In genomic region chr10:22653820-22654219, GRCm38 (mm10) we compare ENCODE assay signal across 26 mouse cellular contexts. TPM values are rescaled to one million over a fixed set of nuclear protein-coding genes. Genes with fewer than 3 reads are reported as not detected.
DNase-seq lines count a peak whose midpoint lies in the region; ATAC-seq and TF ChIP-seq lines count a peak whose summit lies in the region.
"Had no signal": no experiment of that assay in that cellular context is flagged by ENCODE, and none has a peak within 500 bp of the region (broad histone marks: within the 10 kb centered on the region; RNA-seq: fewer than 3 reads in every experiment).

No protein-coding gene starts in this region.

- H3K27me3 ChIP-seq in intestine, embryonic 14.5 days (replicated peaks; ENCODE audit: control insufficient read depth, insufficient read depth, low read length) = no peaks in the 10 kb centered on the region
- H3K27me3 ChIP-seq in intestine, postnatal 0 days (replicated peaks; ENCODE audit: control insufficient read depth, insufficient read depth, low read length) = no peaks in the 10 kb centered on the region
- no peaks in the 10 kb centered on the region for H3K27me3 ChIP-seq in kidney, embryonic 16.5 days (ENCODE audit: insufficient read depth, low read length)
- H3K27me3 ChIP-seq in limb, embryonic 13.5 days = no peaks in the 10 kb centered on the region
- H3K27me3 ChIP-seq in limb, embryonic 10.5 days (ENCODE audit: low read depth, poor library complexity, severe bottlenecking) = no peaks in the 10 kb centered on the region
- H3K27me3 ChIP-seq: forebrain, embryonic 13.5 days; heart, embryonic 12.5 days; heart, embryonic 15.5 days; hindbrain, embryonic 13.5 days had no signal

- H3K4me3 ChIP-seq in intestine, embryonic 14.5 days (ENCODE audit: low read depth, low read length) = no peak overlapping the region
- H3K4me3 ChIP-seq in intestine, postnatal 0 days (ENCODE audit: low read depth, low read length) = no peak overlapping the region
- no peak overlapping the region for H3K4me3 ChIP-seq in kidney, embryonic 16.5 days (ENCODE audit: low read length)
- H3K4me3 ChIP-seq in limb, embryonic 13.5 days = no peak overlapping the region
- no peak overlapping the region for H3K4me3 ChIP-seq in limb, embryonic 10.5 days
- H3K4me3 ChIP-seq: forebrain, embryonic 10.5 days; forebrain, embryonic 13.5 days; heart, embryonic 12.5 days; heart, embryonic 15.5 days; hindbrain, embryonic 10.5 days; hindbrain, embryonic 13.5 days had no signal

- no peak overlapping the region for H3K4me2 ChIP-seq in intestine, embryonic 14.5 days (ENCODE audit: low read length)
- H3K4me2 ChIP-seq in intestine, postnatal 0 days (replicated peaks; ENCODE audit: low read depth) = no peak overlapping the region
- H3K4me2 ChIP-seq in kidney, embryonic 16.5 days (replicated peaks; ENCODE audit: low read depth, low read length) = no peak overlapping the region
- H3K4me2 ChIP-seq in limb, embryonic 13.5 days (replicated peaks) = no peak overlapping the region
- H3K4me2 ChIP-seq: forebrain, embryonic 13.5 days; heart, embryonic 12.5 days; heart, embryonic 15.5 days; hindbrain, embryonic 13.5 days had no signal

- ATAC-seq in intestine, embryonic 14.5 days (replicated peaks; ENCODE audit: low FRiP score, low TSS enrichment, low read depth) = no peak
- no peak for ATAC-seq in intestine, postnatal 0 days
- peak; percentile 50; the same call in 1 of the 2 replicates for ATAC-seq in kidney, embryonic 16.5 days (ENCODE audit: low FRiP score, low TSS enrichment)
- no peak for ATAC-seq in limb, embryonic 13.5 days (ENCODE audit: low FRiP score, low read depth)
- ATAC-seq: CD4-positive, CD25-positive, alpha-beta regulatory T cell, adult 4 months; forebrain, embryonic 13.5 days; forebrain, embryonic 16.5 days; hindbrain, embryonic 16.5 days had no signal

- H3K9me3 ChIP-seq in intestine, embryonic 14.5 days (ENCODE audit: control insufficient read depth, low read length) = no peaks in the 10 kb centered on the region
- no peaks in the 10 kb centered on the region for H3K9me3 ChIP-seq in intestine, postnatal 0 days (ENCODE audit: control insufficient read depth)
- no peaks in the 10 kb centered on the region for H3K9me3 ChIP-seq in kidney, embryonic 16.5 days (ENCODE audit: low read length)
- no peaks in the 10 kb centered on the region for H3K9me3 ChIP-seq in limb, embryonic 13.5 days
- no peaks in the 10 kb centered on the region for H3K9me3 ChIP-seq in limb, embryonic 10.5 days (replicated peaks)
- H3K9me3 ChIP-seq: forebrain, embryonic 10.5 days; forebrain, embryonic 13.5 days; heart, embryonic 12.5 days; heart, embryonic 15.5 days; hindbrain, embryonic 10.5 days; hindbrain, embryonic 13.5 days had no signal

- TF ChIP-seq CTCF in intestine, postnatal 0 days (IDR thresholded peaks at IDR 0.05; ENCODE audit: low read depth) = no peak

- H3K27ac ChIP-seq in intestine, embryonic 14.5 days (ENCODE audit: low read depth) = no peak overlapping the region
- H3K27ac ChIP-seq in intestine, postnatal 0 days (ENCODE audit: low read depth, low read length) = no peak overlapping the region
- no peak overlapping the region for H3K27ac ChIP-seq in kidney, embryonic 16.5 days (ENCODE audit: low read length)
- H3K27ac ChIP-seq in limb, embryonic 13.5 days = peak overlapping the region; percentile 22; the same call in 1 of the 2 replicates
- no peak overlapping the region for H3K27ac ChIP-seq in limb, embryonic 10.5 days
- H3K27ac ChIP-seq: forebrain, embryonic 10.5 days; forebrain, embryonic 13.5 days; heart, embryonic 15.5 days; hindbrain, embryonic 10.5 days; hindbrain, embryonic 13.5 days had no signal

- no peaks in the 10 kb centered on the region for H3K4me1 ChIP-seq in intestine, embryonic 14.5 days (replicated peaks; ENCODE audit: control insufficient read depth, insufficient read depth, low read length)
- H3K4me1 ChIP-seq in intestine, postnatal 0 days (replicated peaks; ENCODE audit: control insufficient read depth, insufficient read depth, low read length) = no peaks in the 10 kb centered on the region
- peaks cover 9% of the 10 kb centered on the region; the same call in 1 of the 2 replicates for H3K4me1 ChIP-seq in kidney, embryonic 16.5 days (ENCODE audit: insufficient read depth, low read length)
- peaks cover 16% of the 10 kb centered on the region for H3K4me1 ChIP-seq in limb, embryonic 13.5 days
- H3K4me1 ChIP-seq in limb, embryonic 10.5 days = peaks cover 10% of the 10 kb centered on the region

- peak; percentile 32 for DNase-seq in intestine, embryonic 14.5 days (ENCODE audit: low spot score)
- no peak for DNase-seq in kidney, postnatal 10 days
- DNase-seq in limb, embryonic 10.5 days (ENCODE audit: low spot score) = no peak
- DNase-seq: adrenal gland, adult 2 months; adrenal gland, postnatal 14 days; cerebellum, adult 11 months; cerebellum, adult 2 months; cerebellum, adult 9-11 months; cerebellum, postnatal 25 days; gastrocnemius, postnatal 10 days; gastrocnemius, postnatal 36 days; heart, postnatal 10 days; heart, postnatal 36 days had no signal

- H3K36me3 ChIP-seq in intestine, embryonic 14.5 days (ENCODE audit: control insufficient read depth, insufficient read depth, low read length) = no peaks in the 10 kb centered on the region
- H3K36me3 ChIP-seq in intestine, postnatal 0 days (ENCODE audit: control insufficient read depth, insufficient read depth) = no peaks in the 10 kb centered on the region
- H3K36me3 ChIP-seq in kidney, embryonic 16.5 days (ENCODE audit: insufficient read depth, low read length) = no peaks in the 10 kb centered on the region
- no peaks in the 10 kb centered on the region for H3K36me3 ChIP-seq in limb, embryonic 13.5 days
- no peaks in the 10 kb centered on the region for H3K36me3 ChIP-seq in limb, embryonic 10.5 days
- H3K36me3 ChIP-seq: forebrain, embryonic 10.5 days; heart, embryonic 12.5 days; heart, embryonic 15.5 days; hindbrain, embryonic 10.5 days; hindbrain, embryonic 13.5 days had no signal

- H3K9ac ChIP-seq in intestine, embryonic 14.5 days (ENCODE audit: low read length) = no peak overlapping the region
- no peak overlapping the region for H3K9ac ChIP-seq in intestine, postnatal 0 days (ENCODE audit: low read depth, low read length)
- H3K9ac ChIP-seq in kidney, embryonic 16.5 days (replicated peaks; ENCODE audit: low read length) = no peak overlapping the region
- H3K9ac ChIP-seq in limb, embryonic 13.5 days = no peak overlapping the region
- H3K9ac ChIP-seq: forebrain, embryonic 13.5 days; heart, embryonic 12.5 days; heart, embryonic 15.5 days; hindbrain, embryonic 13.5 days had no signal

- WGBS in intestine, embryonic 14.5 days = 38% methylated on average over 6 of the region's 6 CpGs
- WGBS in intestine, postnatal 0 days = 49% methylated on average over 6 of the region's 6 CpGs
- 32% methylated on average over 6 of the region's 6 CpGs for WGBS in kidney, embryonic 16.5 days
- 43% methylated on average over 6 of the region's 6 CpGs for WGBS in limb, embryonic 13.5 days
- 38% methylated on average over 6 of the region's 6 CpGs for WGBS in limb, embryonic 10.5 days

RNA-seq across cellular contexts. Expression of gene Slc2a12, which starts 9.0 kb away (rescaled TPM):
- 0.43 and 0.53 TPM in 2 replicates for polyA plus RNA-seq in intestine, embryonic 14.5 days (2014; fragmentation: Nextera tagmentation; extraction: Ambion mirVana)
- 0.27 and 0.30 TPM in 2 replicates for polyA plus RNA-seq in intestine, postnatal 0 days (2015; fragmentation: Nextera tagmentation; extraction: Ambion mirVana)
- 2.3 and 2.6 TPM in 2 replicates for polyA plus RNA-seq in kidney, embryonic 16.5 days (2015; fragmentation: Nextera tagmentation; extraction: Ambion mirVana)
- polyA plus RNA-seq in limb, embryonic 13.5 days (2015; fragmentation: Nextera tagmentation; extraction: Ambion mirVana) = 1.8 and 2.2 TPM in 2 replicates
- 0.44 and 1.2 TPM in 2 replicates for polyA plus RNA-seq in limb, embryonic 10.5 days (2016; fragmentation: Nextera tagmentation; extraction: Ambion mirVana)
- polyA plus RNA-seq: C2C12; CD4-positive, CD25-positive, alpha-beta regulatory T cell, adult 4 months had no signal
